Mouse (Mus musculus): ENCODE measurements around the gene Ttll7. TPM values are rescaled to one million over a fixed set of nuclear protein-coding genes. Genes with fewer than 3 reads are reported as not detected.

Ttll7 gene
- polyA plus RNA-seq (2015; fragmentation: Nextera tagmentation; extraction: Ambion mirVana), result 1.5 and 1.6 TPM in 2 replicates

DNA sequence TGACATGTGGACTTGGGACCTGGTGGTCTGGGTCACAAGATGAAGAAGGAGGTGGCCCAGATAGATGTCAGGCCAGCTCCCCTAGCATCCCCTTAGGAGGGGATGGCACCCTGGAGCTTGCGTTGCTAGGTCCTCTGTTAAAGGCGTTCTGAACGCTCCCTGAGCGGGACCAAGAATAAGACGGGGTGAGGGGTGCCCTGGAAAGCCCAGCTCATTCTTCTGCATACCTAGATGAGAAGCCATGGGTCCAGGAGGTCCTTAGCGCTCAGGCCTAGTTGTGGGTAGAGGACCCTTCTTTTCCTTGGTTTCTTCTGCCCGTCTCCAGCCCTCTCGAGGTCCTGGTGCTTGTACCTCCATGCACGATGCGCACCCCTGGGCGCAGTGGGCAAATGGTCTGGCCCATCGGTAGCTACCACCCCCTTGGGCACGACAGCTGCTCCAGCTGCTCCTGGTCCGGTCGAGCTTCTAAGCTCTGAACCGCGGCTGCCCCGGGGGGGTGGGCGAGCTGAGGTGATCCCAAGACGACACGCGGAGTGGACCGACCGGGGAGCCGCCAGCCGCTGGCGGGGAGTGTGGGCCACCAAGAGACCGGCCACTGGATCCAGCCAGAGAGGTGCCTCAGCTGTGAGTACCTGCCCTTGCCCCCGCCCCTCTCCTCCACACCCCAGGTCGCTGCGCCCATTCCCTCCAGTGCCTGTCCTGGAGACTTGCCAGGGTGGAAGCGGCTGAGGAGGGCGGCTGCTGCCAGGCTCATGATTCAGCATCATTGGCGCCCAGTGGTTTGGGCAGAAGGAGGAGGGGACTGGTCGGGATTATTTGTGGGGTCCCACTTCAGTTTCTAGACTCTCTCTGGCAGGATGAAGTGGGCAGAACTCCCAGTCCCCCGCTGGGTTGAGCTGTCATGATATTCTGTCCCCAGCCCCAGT, at the start of gene Ttll7:
Ttll7 (plus strand) TSS at position 402 of the 926 bp plus-strand sequence.
- Histone ChIP-seq H3K9me3 (no peaks in the 10 kb centered on the region), H3K27me3 (replicated peaks) (no peaks in the 10 kb centered on the region), H3K9ac (peak within 1 kb of the TSS; percentile 54), H3K27ac (no peak within 1 kb of the TSS), H3K36me3 (no peaks in the 10 kb centered on the region), H3K4me2 (replicated peaks) (peak within 1 kb of the TSS; percentile 76), H3K4me3 (replicated peaks) (peak within 1 kb of the TSS; percentile 57), H3K4me1 (replicated peaks) (no peaks in the 10 kb centered on the region)
- ATAC-seq, result peak; percentile 100
- WGBS, result under 1% methylated on average over 36 of the region's 36 CpGs

DNA sequence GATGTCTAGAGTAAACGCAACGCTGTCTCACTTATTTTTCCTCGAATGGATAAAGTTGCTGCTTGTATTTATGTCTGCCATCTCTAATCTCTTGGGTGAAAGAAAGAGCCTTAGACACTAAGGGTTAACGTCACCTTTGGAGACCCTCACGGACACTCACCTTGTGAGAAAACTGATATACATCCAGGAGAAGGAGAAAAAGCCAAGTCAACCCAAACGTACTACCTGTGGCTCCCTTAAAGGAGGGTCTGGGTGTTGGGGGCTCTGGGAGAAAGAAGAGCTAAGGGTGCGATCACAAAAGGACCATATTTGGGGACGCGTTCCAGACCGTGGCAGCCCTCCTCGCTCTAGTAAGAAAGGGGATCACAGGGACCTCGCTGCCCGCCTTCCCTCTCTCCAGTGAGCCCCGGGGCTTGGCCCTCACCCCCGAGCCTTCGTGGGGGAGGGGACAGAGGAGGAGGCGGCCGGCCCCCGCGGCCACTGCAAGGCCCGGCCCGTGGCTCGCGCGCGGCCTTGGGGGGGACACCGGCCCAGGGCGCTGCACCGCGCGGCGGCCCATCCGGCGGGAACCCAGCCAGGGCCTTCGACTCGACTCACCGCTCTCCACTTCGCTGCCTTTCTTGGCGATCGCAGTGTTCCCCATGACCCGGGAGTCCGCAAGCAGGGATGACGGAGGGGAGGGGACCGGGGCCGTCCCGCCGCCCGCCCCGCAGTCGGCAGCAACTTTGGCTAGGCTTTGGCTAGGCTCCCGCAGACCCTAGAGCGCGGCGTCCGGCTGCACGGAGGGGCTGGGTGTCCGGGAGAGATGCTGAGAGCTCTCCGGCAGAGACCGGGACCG, 39.9 kb upstream of the Ttll7 start:
- peak overlapping the region; percentile 97 for H3K4me3 ChIP-seq (replicated peaks)
- peak; percentile 83 for ATAC-seq
- peak overlapping the region; percentile 86 for H3K4me2 ChIP-seq (replicated peaks)
- peak overlapping the region; percentile 91 for H3K9ac ChIP-seq
- peaks cover 2% of the 10 kb centered on the region; the same call in 1 of the 2 replicates for H3K4me1 ChIP-seq (replicated peaks)
- no peaks in the 10 kb centered on the region for H3K27me3 ChIP-seq (replicated peaks)
- 1% methylated on average over 59 of the region's 60 CpGs for WGBS
- H3K36me3 ChIP-seq, result no peaks in the 10 kb centered on the region
- H3K27ac ChIP-seq, result peak overlapping the region; percentile 84
- no peaks in the 10 kb centered on the region for H3K9me3 ChIP-seq

DNA sequence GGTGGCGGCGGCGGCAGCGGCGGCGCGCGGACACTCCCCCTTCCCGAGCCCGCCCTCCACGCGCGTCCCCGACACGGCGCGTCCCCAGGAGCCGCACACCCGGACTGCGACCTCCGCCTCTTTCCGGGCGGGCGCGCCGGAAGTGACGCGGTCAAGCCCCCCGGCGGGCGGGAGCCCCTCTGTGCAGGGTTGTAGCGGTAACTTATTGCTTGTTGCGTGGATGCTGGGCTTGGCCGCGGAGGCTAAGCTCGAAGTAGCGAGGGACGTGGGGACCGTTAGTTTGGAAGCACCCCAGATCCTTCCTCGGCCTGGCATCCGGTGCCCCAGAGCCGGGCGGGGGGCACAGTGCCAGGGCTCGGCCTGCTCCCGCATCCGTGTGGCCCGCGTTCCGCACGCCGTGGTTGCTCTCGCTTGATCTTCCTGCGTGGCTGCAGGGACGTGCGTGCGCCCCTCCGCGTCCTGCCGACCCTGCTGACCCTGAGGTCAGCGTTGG, 39.2 kb upstream of the Ttll7 start, which contains the start of gene Prkacb:
Prkacb (minus strand) TSS at position 90 of the 493 bp plus-strand sequence.
- H3K27me3 ChIP-seq (replicated peaks), result no peaks in the 10 kb centered on the region
- H3K4me3 ChIP-seq (replicated peaks), result peak within 1 kb of the TSS; percentile 97
- no peaks in the 10 kb centered on the region for H3K9me3 ChIP-seq
- H3K9ac ChIP-seq, result peak within 1 kb of the TSS; percentile 91
- no peaks in the 10 kb centered on the region for H3K36me3 ChIP-seq
- H3K27ac ChIP-seq, result peak within 1 kb of the TSS; percentile 84
- H3K4me2 ChIP-seq (replicated peaks), result peak within 1 kb of the TSS; percentile 86
- H3K4me1 ChIP-seq (replicated peaks), result peaks cover 2% of the 10 kb centered on the region; the same call in 1 of the 2 replicates
- under 1% methylated on average over 60 of the region's 60 CpGs for WGBS
- peak; percentile 98 for ATAC-seq

DNA sequence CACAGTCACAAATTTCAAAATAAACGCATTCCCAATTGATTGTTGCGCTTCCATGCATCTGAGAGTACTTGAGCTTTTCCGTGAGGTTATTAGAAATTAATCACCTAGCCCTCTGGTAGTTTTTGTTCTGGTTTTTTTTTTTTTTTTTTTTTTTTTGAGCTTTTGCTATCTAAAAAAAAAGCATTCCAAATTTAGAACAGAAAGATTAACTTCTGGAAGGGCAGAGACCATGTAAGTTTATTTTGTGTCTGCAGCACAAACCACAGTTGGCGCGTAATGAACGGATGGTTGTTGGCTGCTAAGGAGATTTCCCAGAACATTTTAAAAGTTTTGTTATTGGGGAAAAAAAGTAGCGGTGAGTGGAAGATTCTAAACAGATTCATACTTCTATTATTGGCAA, 38.5 kb upstream of the Ttll7 start:
- 54% methylated on average over 7 of the region's 7 CpGs for whole genome bisulfite sequencing
- Histone ChIP-seq H3K9me3 (no peaks in the 10 kb centered on the region), H3K36me3 (no peaks in the 10 kb centered on the region), H3K9ac (peak overlapping the region; percentile 91), H3K4me1 (replicated peaks) (peaks cover 2% of the 10 kb centered on the region; the same call in 1 of the 2 replicates), H3K27me3 (replicated peaks) (no peaks in the 10 kb centered on the region), H3K27ac (no peak overlapping the region), H3K4me3 (replicated peaks) (peak overlapping the region; percentile 97), H3K4me2 (replicated peaks) (peak overlapping the region; percentile 86)
- ATAC-seq, result no peak

DNA sequence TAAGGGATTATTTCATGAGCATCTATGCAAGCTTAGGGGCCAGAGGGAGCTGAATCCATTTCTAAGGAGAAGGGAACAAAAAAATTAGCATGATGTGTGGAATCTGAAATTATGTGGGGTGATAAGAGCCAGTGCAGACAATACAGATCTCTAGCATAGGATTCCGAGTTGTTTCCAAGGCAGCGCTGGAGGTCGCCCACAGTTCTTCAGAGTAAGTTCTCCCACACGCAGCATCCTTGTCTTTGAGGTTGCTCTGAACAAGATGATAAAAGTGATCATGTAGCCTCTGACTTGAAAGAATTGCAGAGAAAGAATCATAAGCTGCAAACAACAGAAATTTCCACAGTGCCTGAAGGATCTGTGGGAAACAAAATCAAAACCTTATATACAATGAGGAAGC, 31.4 kb upstream of the Ttll7 start:
- Histone ChIP-seq H3K4me1 (replicated peaks) (no peaks in the 10 kb centered on the region), H3K4me2 (replicated peaks) (no peak overlapping the region), H3K4me3 (replicated peaks) (no peak overlapping the region), H3K9ac (no peak overlapping the region), H3K27me3 (replicated peaks) (no peaks in the 10 kb centered on the region), H3K9me3 (no peaks in the 10 kb centered on the region), H3K36me3 (no peaks in the 10 kb centered on the region), H3K27ac (no peak overlapping the region)
- no peak for ATAC-seq
- WGBS, result 91% methylated on average over 4 of the region's 4 CpGs

DNA sequence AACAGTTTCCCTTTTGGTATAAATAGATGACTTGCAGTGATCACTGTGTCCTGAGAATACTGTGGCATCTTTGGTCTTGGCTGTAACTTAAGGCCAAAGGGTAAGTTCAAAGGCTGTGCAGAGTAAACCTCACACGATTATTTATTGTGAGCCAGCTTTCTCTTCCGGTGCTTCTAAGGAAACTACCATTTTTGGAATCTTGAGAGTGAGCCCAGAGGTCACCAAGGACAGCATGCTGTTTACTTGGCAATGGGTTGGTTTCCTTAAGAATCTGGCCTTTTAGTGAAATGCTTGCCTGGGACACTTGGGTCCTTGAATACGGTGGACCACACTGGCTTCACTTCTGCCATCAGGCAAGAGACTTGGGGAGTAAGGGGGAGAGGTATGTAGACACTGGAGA, 9.4 kb upstream of the Ttll7 start:
- Histone ChIP-seq H3K27me3 (replicated peaks) (no peaks in the 10 kb centered on the region), H3K4me2 (replicated peaks) (no peak overlapping the region), H3K4me3 (replicated peaks) (no peak overlapping the region), H3K36me3 (no peaks in the 10 kb centered on the region), H3K4me1 (replicated peaks) (no peaks in the 10 kb centered on the region), H3K27ac (no peak overlapping the region), H3K9me3 (no peaks in the 10 kb centered on the region), H3K9ac (no peak overlapping the region)
- 34% methylated on average over 3 of the region's 3 CpGs for WGBS
- no peak for ATAC-seq

DNA sequence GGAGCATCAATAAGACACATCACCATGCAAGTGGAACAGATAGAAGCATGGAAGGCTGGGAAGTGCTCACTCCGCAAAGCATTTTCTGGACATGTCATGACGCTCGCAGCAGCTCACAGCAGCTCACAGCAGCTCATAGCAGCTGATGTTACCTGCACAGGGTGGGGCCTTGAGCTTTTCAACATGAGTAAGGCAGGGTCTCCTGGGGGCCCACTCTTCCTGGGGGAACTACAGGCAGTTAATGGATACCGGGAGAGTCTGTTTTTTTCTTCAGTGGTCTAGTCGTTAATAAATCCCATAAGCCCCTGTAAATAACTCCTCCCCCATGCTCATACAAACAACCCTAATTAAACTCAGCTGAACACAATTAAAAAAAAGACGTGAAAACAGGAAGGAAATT, 8.7 kb upstream of the Ttll7 start:
- Histone ChIP-seq H3K4me2 (replicated peaks) (no peak overlapping the region), H3K9ac (no peak overlapping the region), H3K27ac (no peak overlapping the region), H3K36me3 (no peaks in the 10 kb centered on the region), H3K4me1 (replicated peaks) (no peaks in the 10 kb centered on the region), H3K9me3 (no peaks in the 10 kb centered on the region), H3K4me3 (replicated peaks) (no peak overlapping the region), H3K27me3 (replicated peaks) (no peaks in the 10 kb centered on the region)
- ATAC-seq, result no peak
- WGBS, result 72% methylated on average over 6 of the region's 6 CpGs

DNA sequence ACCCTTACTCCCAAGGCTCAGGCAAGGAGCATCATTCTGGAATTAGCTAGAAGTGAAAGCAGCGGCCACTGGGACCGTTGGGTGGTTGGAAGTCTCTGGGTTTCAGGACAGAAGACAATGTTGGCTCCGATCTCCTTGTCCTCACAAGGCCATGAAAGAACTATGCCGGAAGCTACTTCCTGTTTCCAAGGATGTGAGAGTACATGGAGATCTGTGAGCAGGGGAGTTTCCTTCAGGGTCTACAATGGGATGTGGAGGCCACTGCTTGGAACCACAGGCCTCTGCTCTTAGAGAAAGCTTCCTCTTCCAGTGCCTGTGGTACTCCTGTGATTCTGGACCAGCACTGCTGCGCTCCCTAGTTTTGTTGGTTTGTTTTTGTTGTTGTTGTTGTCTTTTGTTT, 5.9 kb upstream of the Ttll7 start:
- 89% methylated on average over 5 of the region's 5 CpGs for WGBS
- no peak overlapping the region for H3K9ac ChIP-seq
- H3K27me3 ChIP-seq (replicated peaks), result no peaks in the 10 kb centered on the region
- H3K36me3 ChIP-seq, result no peaks in the 10 kb centered on the region
- ATAC-seq, result no peak
- H3K4me1 ChIP-seq (replicated peaks), result no peaks in the 10 kb centered on the region
- no peaks in the 10 kb centered on the region for H3K9me3 ChIP-seq
- no peak overlapping the region for H3K27ac ChIP-seq
- H3K4me2 ChIP-seq (replicated peaks), result no peak overlapping the region
- H3K4me3 ChIP-seq (replicated peaks), result no peak overlapping the region

DNA sequence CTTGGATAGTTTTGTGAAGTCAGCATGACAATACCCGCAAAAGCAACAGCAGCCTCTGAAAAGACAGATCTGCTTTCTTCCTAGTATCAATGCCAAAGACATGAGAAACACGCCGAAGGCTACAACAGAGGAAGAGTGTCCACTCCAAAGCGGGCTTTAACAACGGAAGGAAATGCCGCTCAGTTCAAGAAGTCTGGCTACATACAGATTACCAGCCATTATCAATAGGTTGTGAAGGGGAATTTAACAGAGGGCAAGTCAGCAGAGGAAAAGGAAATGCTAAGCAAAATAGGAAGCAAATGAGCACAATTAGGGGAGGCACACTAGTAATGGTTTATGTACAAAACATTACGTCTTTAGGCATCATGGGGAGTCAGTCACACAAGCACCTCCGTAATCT, 4.1 kb upstream of the Ttll7 start:
- Histone ChIP-seq H3K27me3 (replicated peaks) (no peaks in the 10 kb centered on the region), H3K36me3 (no peaks in the 10 kb centered on the region), H3K4me2 (replicated peaks) (no peak overlapping the region), H3K27ac (no peak overlapping the region), H3K9me3 (no peaks in the 10 kb centered on the region), H3K4me3 (replicated peaks) (no peak overlapping the region), H3K4me1 (replicated peaks) (no peaks in the 10 kb centered on the region), H3K9ac (no peak overlapping the region)
- no peak for ATAC-seq
- 82% methylated on average over 8 of the region's 8 CpGs for WGBS

DNA sequence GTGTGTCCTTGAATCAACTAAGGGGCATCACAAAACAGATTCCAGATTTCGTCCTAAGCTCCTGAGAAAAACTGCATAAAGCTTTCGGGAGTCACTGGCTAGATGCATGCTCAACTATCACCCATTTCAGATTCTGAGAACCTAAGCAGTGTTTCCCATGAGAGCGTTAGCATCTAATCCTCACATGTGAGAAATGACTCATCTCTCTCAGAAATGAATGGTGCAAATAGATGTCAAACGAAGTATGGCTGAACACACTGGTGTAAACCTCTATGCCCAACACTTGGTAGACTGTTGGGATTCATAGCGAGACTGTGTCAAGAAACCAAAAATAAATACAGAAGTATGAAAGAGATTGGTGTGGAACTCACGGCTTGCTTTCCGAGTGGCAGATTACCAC, 2.8 kb upstream of the Ttll7 start:
- Histone ChIP-seq H3K27me3 (replicated peaks) (no peaks in the 10 kb centered on the region), H3K9ac (no peak overlapping the region), H3K4me2 (replicated peaks) (no peak overlapping the region), H3K9me3 (no peaks in the 10 kb centered on the region), H3K27ac (no peak overlapping the region), H3K4me1 (replicated peaks) (no peaks in the 10 kb centered on the region), H3K36me3 (no peaks in the 10 kb centered on the region), H3K4me3 (replicated peaks) (no peak overlapping the region)
- ATAC-seq, result no peak
- 85% methylated on average over 7 of the region's 7 CpGs for WGBS

DNA sequence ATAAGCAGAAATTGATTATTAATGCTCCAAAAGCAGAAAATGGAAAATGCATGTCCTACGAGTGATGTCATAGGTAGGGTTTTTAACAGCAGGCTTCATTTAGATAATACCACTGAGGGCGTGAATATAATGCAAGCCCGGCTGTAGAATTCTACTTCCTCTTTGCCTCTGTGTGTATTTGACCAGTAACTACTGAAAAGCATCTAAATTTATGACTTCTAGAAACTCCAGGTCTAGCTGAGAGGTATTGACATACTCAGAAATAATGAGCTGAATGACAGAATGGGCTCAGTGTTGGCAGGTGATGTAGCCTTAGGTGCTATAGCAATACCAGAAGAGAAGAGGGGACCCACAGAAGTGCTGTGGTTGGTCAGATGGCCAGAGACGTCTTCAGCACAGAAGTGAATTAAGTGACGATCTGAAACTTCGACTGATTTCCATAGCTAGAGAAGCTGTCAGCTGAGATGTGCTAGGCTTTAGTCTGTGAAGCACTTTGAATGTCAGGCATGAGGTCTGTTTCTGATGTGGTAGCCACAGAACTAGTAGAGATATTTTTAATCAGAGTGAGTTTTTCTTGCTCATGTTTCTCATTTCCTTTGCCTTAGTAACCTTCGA, 2.4 kb downstream of the Ttll7 start:
- H3K4me2 ChIP-seq (replicated peaks), result no peak overlapping the region
- H3K4me1 ChIP-seq (replicated peaks), result no peaks in the 10 kb centered on the region
- H3K27me3 ChIP-seq (replicated peaks), result no peaks in the 10 kb centered on the region
- H3K9ac ChIP-seq, result no peak overlapping the region
- WGBS, result 81% methylated on average over 7 of the region's 7 CpGs
- H3K9me3 ChIP-seq, result no peaks in the 10 kb centered on the region
- H3K4me3 ChIP-seq (replicated peaks), result no peak overlapping the region
- no peak overlapping the region for H3K27ac ChIP-seq
- ATAC-seq, result no peak
- H3K36me3 ChIP-seq, result no peaks in the 10 kb centered on the region

DNA sequence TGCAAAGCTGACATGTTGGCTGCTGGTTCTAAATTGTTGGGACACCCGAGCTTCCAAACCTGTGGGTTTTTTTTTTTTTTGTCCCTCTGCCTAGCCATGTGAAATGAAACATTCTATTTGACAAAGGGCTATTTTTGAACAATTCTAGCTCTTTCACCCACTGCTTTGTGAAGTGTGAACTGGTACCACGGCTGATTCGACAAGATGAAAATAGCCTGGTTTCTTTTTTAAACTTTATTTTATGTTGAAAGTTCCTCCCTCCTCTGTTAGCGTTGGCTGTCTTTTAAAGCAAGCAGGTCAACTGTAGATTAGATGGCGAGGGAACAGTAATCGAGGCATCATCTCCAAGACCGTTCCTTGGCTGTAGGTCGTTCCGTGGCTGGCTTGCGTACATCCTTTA, 5.2 kb downstream of the Ttll7 start:
- Histone ChIP-seq H3K36me3 (no peaks in the 10 kb centered on the region), H3K4me3 (replicated peaks) (no peak overlapping the region), H3K27ac (no peak overlapping the region), H3K9me3 (no peaks in the 10 kb centered on the region), H3K27me3 (replicated peaks) (no peaks in the 10 kb centered on the region), H3K9ac (no peak overlapping the region), H3K4me1 (replicated peaks) (no peaks in the 10 kb centered on the region), H3K4me2 (replicated peaks) (no peak overlapping the region)
- 88% methylated on average over 10 of the region's 10 CpGs for WGBS
- no peak for ATAC-seq
